Mouse (Mus musculus): ENCODE results near the gene Klf16. TPM values are rescaled to one million over a fixed set of nuclear protein-coding genes. Genes with fewer than 3 reads are reported as not detected.
A peak's percentile ranks its signal among the peaks of the same experiment; 100 is the strongest.

Gene Klf16
- polyA plus RNA-seq, 1 experiment: 19.9 TPM

- peak within 1 kb of the TSS; percentile 91 for H3K4me3 ChIP-seq (replicated peaks)
- H3K4me1 ChIP-seq (ENCODE audit: control insufficient read depth): peaks cover 66% of the 10 kb centered on the region
- no peaks in the 10 kb centered on the region for H3K9me3 ChIP-seq (ENCODE audit: control insufficient read depth, low read length)
- peaks cover 27% of the 10 kb centered on the region for H3K36me3 ChIP-seq (ENCODE audit: control insufficient read depth)
- no peaks in the 10 kb centered on the region for H3K27me3 ChIP-seq (ENCODE audit: control insufficient read depth)
- TF ChIP-seq GATA1 (IDR thresholded peaks at IDR 0.05; ENCODE audit: low read length) (no peak), TAL1 (IDR thresholded peaks at IDR 0.05; ENCODE audit: low read length) (no peak)
Observed at GRCm38 (mm10) chr10:80589879-80590854, 13.0 kb upstream of the Klf16 start, which contains the start of gene Abhd17a. TSS of gene Abhd17a (minus strand) at chr10:80590341.

- H3K4me1 ChIP-seq (ENCODE audit: control insufficient read depth): peaks cover 67% of the 10 kb centered on the region
Observed at GRCm38 (mm10) chr10:80589127-80589878, 12.2 kb upstream of the Klf16 start.

GRCm38 (mm10) chr10:80587305-80587657 is 10.2 kb upstream of the Klf16 start:
- H3K27me3 ChIP-seq (ENCODE audit: control insufficient read depth): no peaks in the 10 kb centered on the region
- peaks cover 54% of the 10 kb centered on the region for H3K36me3 ChIP-seq (ENCODE audit: control insufficient read depth)
- peaks cover 77% of the 10 kb centered on the region for H3K4me1 ChIP-seq (ENCODE audit: control insufficient read depth)
- TF ChIP-seq TAL1 (IDR thresholded peaks at IDR 0.05; ENCODE audit: low read length): no peak
- TF ChIP-seq GATA1 (IDR thresholded peaks at IDR 0.05; ENCODE audit: low read length): no peak
- no peaks in the 10 kb centered on the region for H3K9me3 ChIP-seq (ENCODE audit: control insufficient read depth, low read length)
- H3K4me3 ChIP-seq (replicated peaks): no peak overlapping the region

More at GRCm38 (mm10) chr10:80589127-80589878, 12.2 kb upstream of the Klf16 start:
- TF ChIP-seq TAL1 (IDR thresholded peaks at IDR 0.05; ENCODE audit: low read length) (no peak), GATA1 (IDR thresholded peaks at IDR 0.05; ENCODE audit: low read length) (no peak)
- H3K9me3 ChIP-seq (ENCODE audit: control insufficient read depth, low read length): no peaks in the 10 kb centered on the region
- peak overlapping the region; percentile 91 for H3K4me3 ChIP-seq (replicated peaks)
- H3K27me3 ChIP-seq (ENCODE audit: control insufficient read depth): no peaks in the 10 kb centered on the region
- peaks cover 35% of the 10 kb centered on the region for H3K36me3 ChIP-seq (ENCODE audit: control insufficient read depth)

- Histone ChIP-seq H3K4me3 (replicated peaks) (no peak overlapping the region), H3K27me3 (ENCODE audit: control insufficient read depth) (no peaks in the 10 kb centered on the region), H3K36me3 (ENCODE audit: control insufficient read depth) (peaks cover 59% of the 10 kb centered on the region), H3K4me1 (ENCODE audit: control insufficient read depth) (peaks cover 77% of the 10 kb centered on the region), H3K9me3 (ENCODE audit: control insufficient read depth, low read length) (no peaks in the 10 kb centered on the region)
- TF ChIP-seq GATA1 (IDR thresholded peaks at IDR 0.05; ENCODE audit: low read length) (no peak), TAL1 (IDR thresholded peaks at IDR 0.05; ENCODE audit: low read length) (no peak)
Observed at GRCm38 (mm10) chr10:80586407-80587304, 9.5 kb upstream of the Klf16 start.

GRCm38 (mm10) chr10:80585581-80585980 is 8.5 kb upstream of the Klf16 start:
- no peak overlapping the region for H3K4me3 ChIP-seq (replicated peaks)
- no peaks in the 10 kb centered on the region for H3K9me3 ChIP-seq (ENCODE audit: control insufficient read depth, low read length)
- peaks cover 75% of the 10 kb centered on the region for H3K4me1 ChIP-seq (ENCODE audit: control insufficient read depth)
- H3K36me3 ChIP-seq (ENCODE audit: control insufficient read depth): peaks cover 67% of the 10 kb centered on the region
- H3K27me3 ChIP-seq (ENCODE audit: control insufficient read depth): no peaks in the 10 kb centered on the region
- no peak for TF ChIP-seq GATA1 (IDR thresholded peaks at IDR 0.05; ENCODE audit: low read length)
- no peak for TF ChIP-seq TAL1 (IDR thresholded peaks at IDR 0.05; ENCODE audit: low read length)

- H3K27me3 ChIP-seq (ENCODE audit: control insufficient read depth): no peaks in the 10 kb centered on the region
- no peak for TF ChIP-seq TAL1 (IDR thresholded peaks at IDR 0.05; ENCODE audit: low read length)
- no peak for TF ChIP-seq GATA1 (IDR thresholded peaks at IDR 0.05; ENCODE audit: low read length)
- H3K36me3 ChIP-seq (ENCODE audit: control insufficient read depth): peaks cover 67% of the 10 kb centered on the region
- H3K4me1 ChIP-seq (ENCODE audit: control insufficient read depth): peaks cover 77% of the 10 kb centered on the region
- H3K9me3 ChIP-seq (ENCODE audit: control insufficient read depth, low read length): no peaks in the 10 kb centered on the region
- H3K4me3 ChIP-seq (replicated peaks): no peak overlapping the region
Observed at GRCm38 (mm10) chr10:80584642-80585552, 7.8 kb upstream of the Klf16 start.

GRCm38 (mm10) chr10:80584045-80584488 is 6.9 kb upstream of the Klf16 start:
- H3K4me1 ChIP-seq (ENCODE audit: control insufficient read depth): peaks cover 76% of the 10 kb centered on the region
- TF ChIP-seq GATA1 (IDR thresholded peaks at IDR 0.05; ENCODE audit: low read length) (no peak), TAL1 (IDR thresholded peaks at IDR 0.05; ENCODE audit: low read length) (no peak)
- H3K36me3 ChIP-seq (ENCODE audit: control insufficient read depth): peaks cover 67% of the 10 kb centered on the region
- H3K4me3 ChIP-seq (replicated peaks): no peak overlapping the region
- H3K9me3 ChIP-seq (ENCODE audit: control insufficient read depth, low read length): no peaks in the 10 kb centered on the region
- no peaks in the 10 kb centered on the region for H3K27me3 ChIP-seq (ENCODE audit: control insufficient read depth)

All from erythroblast, embryonic 14.5 days (primary cell).